Mouse (Mus musculus) megakaryocyte, embryonic 14.5 days (primary cell): ENCODE results near the gene Apol9b.

ENCODE experiments used
- FLI1 ChIP-seq: IDR thresholded peaks from 2 replicates; pipeline ENCODE4 v1.6.1; 2012; ENCODE audit warnings: low read length, inconsistent platforms, mixed read lengths
- GATA1 ChIP-seq: IDR thresholded peaks from 3 replicates; pipeline ENCODE4 v1.6.1; 2012; ENCODE audit warnings: mixed read lengths, low read length, inconsistent platforms, borderline replicate concordance

- TF ChIP-seq GATA1: no peak
- no peak for TF ChIP-seq FLI1
Measured at GRCm38 (mm10) chr15:77761083-77761482, 32.2 kb downstream of the Apol9b start.
